Mouse (Mus musculus): Measurements from ENCODE around the gene Atp6v0c.

- TF ChIP-seq CTCF (IDR thresholded peaks at IDR 0.05) (no peak), EP300 (IDR thresholded peaks at IDR 0.05) (no peak)
These were observed 18.7 kb downstream of the Atp6v0c start, which contains the start of gene Pdpk1 for GRCm38 (mm10) chr17:24150824-24151223.
